Mouse (Mus musculus) adrenal gland, postnatal 4 days (tissue): Measurements from ENCODE around the gene Nwd1. TPM values are rescaled to one million over a fixed set of nuclear protein-coding genes. Genes with fewer than 3 reads are reported as not detected.

Experiments used
- DNase-seq, 2 experiments: peaks; one replicate each; pipeline ENCODE4 v3.0.0; 2021 to 2022; ENCODE audit warnings: low spot score in 2 of 2, mixed read lengths in 2 of 2
- microRNA-seq: library from miRNA; unstranded; fragments of <30 nt; microRNA quantifications from one replicate; pipeline ENCODE4 v1.2.0, GENCODE M21; 2021
- total RNA-seq, 2 experiments: library from RNA; stranded (reverse); gene quantifications; 2 replicates each; pipeline ENCODE4 v1.2.3; 2021

The Nwd1 gene
- total RNA-seq, 2 experiments from 2014 or later, result 0.81 to 1.2 TPM

DNA sequence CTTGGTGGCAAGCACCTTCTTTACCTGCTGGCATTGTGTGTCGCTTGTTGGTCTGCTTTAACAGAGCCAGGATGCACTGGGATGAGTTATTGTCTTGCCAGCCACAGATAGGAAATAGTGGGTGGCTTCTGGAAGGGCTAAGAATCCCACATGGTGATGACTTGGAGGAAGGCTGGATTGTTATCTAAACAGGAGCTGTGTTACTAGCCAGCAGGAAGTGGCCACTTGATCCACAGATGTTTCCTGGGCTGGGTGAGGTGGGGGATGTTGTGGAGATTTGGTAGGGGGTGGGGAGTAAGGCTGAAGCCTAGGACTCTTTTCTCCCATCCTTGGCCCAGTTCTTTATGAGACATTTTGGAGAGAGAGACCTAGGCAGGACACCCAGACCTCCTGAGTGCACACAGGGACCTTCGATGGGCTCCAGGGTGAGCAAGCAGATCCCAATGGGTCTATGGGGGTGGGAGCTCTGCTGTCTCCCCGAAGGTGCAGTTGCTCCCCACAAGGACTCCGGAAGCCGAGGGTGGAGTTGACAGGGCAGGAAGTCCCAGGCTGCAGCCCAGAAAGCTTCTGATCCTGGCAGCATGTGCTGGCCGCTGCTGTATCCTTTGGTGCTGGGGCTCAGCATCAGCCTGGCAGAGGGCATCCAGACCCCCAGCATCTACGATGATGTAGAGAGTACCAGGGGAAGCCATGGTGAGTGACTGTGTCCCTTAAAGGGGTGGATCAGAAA is 115.0 kb downstream of the Nwd1 start, which contains the start of gene F2rl3:
TSS of gene F2rl3 (plus strand) at position 559 of the 730 bp plus-strand sequence.
- DNase-seq, result no peak

DNA sequence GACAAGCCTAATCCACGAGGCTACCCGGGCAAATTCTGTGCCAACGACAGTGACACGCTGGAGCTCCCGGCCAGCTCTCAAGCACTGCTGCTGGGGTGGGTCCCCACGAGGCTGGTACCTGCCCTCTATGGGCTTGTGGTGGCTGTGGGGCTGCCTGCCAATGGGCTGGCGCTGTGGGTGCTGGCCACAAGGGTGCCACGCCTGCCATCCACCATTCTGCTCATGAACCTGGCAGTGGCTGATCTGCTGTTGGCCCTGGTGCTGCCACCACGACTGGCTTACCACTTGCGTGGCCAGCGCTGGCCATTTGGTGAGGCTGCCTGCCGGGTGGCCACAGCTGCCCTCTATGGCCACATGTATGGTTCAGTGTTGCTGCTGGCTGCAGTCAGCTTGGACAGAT is 115.8 kb downstream of the Nwd1 start:
- DNase-seq, result no peak

DNA sequence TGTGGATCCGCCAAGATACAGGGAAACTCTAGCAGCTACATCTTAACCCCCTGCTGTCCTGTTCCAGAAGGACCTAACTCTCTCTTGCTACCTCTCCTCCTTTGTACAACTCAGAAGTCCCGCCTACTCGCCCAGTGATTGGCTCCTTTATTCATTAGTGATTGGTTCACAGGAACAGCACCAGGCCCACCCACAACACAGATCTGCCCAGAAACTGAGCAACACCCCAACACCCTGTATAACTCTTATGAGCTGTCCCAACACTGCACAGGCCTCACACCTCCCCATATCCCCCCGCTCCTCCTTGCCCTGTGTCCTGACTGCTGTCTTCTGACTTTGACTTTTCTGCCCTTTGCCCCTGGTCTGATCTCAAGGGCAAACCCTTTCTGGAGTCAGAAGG is 119.2 kb downstream of the Nwd1 start:
- no peak for DNase-seq

GRCm38 (mm10) chr8:72766777-72767176 is 120.3 kb downstream of the Nwd1 start:
- DNase-seq, result no peak

Small RNA genes lying within 50 kb of the gene (microRNA-seq; reads per million reads assigned to microRNA genes)
- gene Gm26237, result not detected

Other genes with a start within 250 kb of the Nwd1 start
- gene Eps15l1, start 225.3 kb upstream of the Nwd1 start, total RNA-seq, result 10 to 100 TPM; 69.9 to 70.8 TPM
- gene Calr3, start 202.8 kb upstream of the Nwd1 start, total RNA-seq, result 1 to 10 TPM; 3.0 to 3.1 TPM
- gene 1700030K09Rik, start 202.8 kb upstream of the Nwd1 start, total RNA-seq, result 10 to 100 TPM in 1 of 2 experiments, 1 to 10 TPM in 1; 9.6 to 11.7 TPM
- 10 to 100 TPM; 81.3 to 86.7 TPM for gene Cherp, start 171.5 kb upstream of the Nwd1 start, total RNA-seq
- gene Slc35e1, start 154.1 kb upstream of the Nwd1 start, total RNA-seq, result 10 to 100 TPM; 25.1 to 26.7 TPM
- gene Med26, start 98.4 kb upstream of the Nwd1 start, total RNA-seq, result 10 to 100 TPM; 12.0 to 13.2 TPM
- 100 to 1,000 TPM; 119 to 124 TPM for gene Smim7, start 75.6 kb upstream of the Nwd1 start, total RNA-seq
- 10 to 100 TPM; 25.7 to 36.5 TPM for gene Tmem38a, start 74.7 kb upstream of the Nwd1 start, total RNA-seq
- 100 to 1,000 TPM; 262 to 266 TPM for gene Sin3b, start 76.6 kb downstream of the Nwd1 start, total RNA-seq
- 1 to 10 TPM; 3.0 to 4.2 TPM for gene F2rl3, start 115.2 kb downstream of the Nwd1 start, total RNA-seq